Mouse (Mus musculus): Measurements from ENCODE around the gene Pga5. TPM values are rescaled to one million over a fixed set of nuclear protein-coding genes. Genes with fewer than 3 reads are reported as not detected.
A peak's percentile ranks its signal among the peaks of the same experiment; 100 is the strongest.

Gene Pga5
- polyA plus RNA-seq, 1 experiment from 2014 or later = not detected

DNA sequence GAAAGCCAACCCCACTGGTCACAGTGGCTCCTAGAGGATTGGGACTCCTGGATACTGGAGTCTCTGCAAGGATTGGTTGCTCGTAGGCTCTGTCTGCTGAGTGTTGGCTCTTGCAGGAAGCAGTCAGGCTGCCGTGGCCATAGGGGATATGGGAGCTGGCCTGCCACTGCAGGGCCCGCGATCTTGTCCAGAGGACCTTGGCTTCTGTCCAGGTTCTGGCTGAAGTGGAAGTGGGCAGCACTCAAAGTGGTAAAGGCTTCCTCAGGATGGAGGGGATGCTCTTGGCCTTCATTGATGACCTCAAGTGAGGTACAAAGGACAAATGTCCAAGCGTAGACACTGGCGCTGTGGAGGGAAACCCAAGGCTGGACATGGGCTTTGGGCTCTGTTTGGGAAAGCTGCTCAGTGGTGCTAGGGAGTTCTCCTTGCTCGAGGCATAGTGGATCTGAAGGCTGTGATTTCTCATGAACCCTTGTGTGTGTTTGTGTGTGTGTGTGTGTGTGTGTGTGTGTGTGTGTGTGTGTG, 40.4 kb upstream of the Pga5 start:
- 83% methylated on average over 7 of the region's 7 CpGs for WGBS
- Histone ChIP-seq H3K4me1 (ENCODE audit: control insufficient read depth, insufficient read depth, low read length) (no peaks in the 10 kb centered on the region; the same call in 1 of the 2 replicates), H3K4me3 (ENCODE audit: low read depth, low read length) (no peak overlapping the region), H3K27ac (replicated peaks; ENCODE audit: low read depth, low read length) (no peak overlapping the region), H3K27me3 (ENCODE audit: control insufficient read depth, insufficient read depth, low read length) (no peaks in the 10 kb centered on the region), H3K9ac (replicated peaks; ENCODE audit: low read length) (no peak overlapping the region), H3K9me3 (replicated peaks; ENCODE audit: control insufficient read depth, low read length) (no peaks in the 10 kb centered on the region), H3K4me2 (ENCODE audit: low read depth, low read length) (no peak overlapping the region), H3K36me3 (replicated peaks; ENCODE audit: control insufficient read depth, insufficient read depth, low read depth, low read length) (no peaks in the 10 kb centered on the region; the same call in 1 of the 2 replicates)
- ATAC-seq (replicated peaks; ENCODE audit: insufficient number of reproducible peaks, low FRiP score, low TSS enrichment, low read depth) = no peak
- no peak for DNase-seq (ENCODE audit: low spot score)

DNA sequence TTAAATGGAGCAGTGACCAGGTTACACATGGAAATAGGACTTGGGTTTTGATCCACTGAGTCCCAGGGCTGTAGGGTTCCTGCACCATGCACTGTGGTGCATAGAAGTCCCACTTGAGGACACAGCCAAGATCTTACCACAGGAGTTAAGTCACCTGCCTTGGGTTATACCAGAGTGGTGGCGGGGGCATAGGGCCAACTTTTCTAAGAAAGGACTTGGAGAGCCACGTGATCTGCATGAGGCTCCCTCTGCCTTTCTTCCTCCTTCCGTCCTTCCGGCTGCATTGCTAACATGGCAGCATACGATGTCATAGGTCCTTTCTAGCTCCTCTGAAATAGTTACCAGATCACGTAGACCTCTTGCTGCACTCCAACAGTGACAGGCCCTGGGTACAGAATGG, 37.6 kb upstream of the Pga5 start:
- no peaks in the 10 kb centered on the region for H3K9me3 ChIP-seq (replicated peaks; ENCODE audit: control insufficient read depth, low read length)

DNA sequence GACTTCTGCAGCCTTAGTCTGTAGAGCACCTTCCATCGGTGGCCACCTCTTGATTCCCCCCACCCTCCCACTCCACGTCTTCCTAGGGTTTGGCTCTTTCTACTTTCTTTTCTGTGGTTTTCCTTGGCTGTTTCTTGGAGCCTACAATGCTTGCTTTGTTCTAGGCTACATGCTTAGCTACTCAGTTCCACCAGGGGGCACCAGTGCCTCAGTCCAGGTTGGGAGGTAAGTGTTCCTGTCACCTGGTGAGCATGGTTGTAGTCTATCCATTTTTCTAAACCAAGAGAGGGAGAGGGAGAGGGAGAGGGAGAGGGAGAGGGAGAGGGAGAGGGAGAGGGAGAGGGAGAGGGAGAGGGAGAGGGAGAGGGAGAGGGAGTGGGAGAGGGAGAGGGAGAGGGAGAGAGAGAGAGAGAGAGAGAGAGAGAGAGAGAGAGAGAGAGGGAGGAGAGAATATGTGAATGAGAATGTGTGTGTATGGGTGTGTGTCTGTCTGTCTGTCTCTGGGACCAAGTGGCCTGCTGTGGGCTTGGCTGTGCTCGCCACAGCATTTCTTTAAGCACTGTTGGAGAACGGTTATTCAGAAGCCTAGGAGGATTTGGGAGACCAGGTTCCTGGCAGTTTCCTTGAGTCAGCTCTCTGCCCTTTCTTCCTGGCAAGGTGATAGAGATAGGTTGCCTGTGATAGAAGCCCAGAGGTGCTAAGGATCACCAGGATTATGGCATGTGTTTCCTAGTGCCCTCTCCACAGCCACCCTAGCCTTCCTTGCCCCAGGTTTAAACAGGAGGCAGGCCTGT, 37.0 kb upstream of the Pga5 start:
- Histone ChIP-seq H3K27ac (replicated peaks; ENCODE audit: low read depth, low read length) (no peak overlapping the region), H3K9me3 (replicated peaks; ENCODE audit: control insufficient read depth, low read length) (no peaks in the 10 kb centered on the region), H3K4me1 (ENCODE audit: control insufficient read depth, insufficient read depth, low read length) (no peaks in the 10 kb centered on the region; the same call in 1 of the 2 replicates), H3K27me3 (ENCODE audit: control insufficient read depth, insufficient read depth, low read length) (no peaks in the 10 kb centered on the region), H3K36me3 (replicated peaks; ENCODE audit: control insufficient read depth, insufficient read depth, low read depth, low read length) (peaks cover 4% of the 10 kb centered on the region), H3K9ac (replicated peaks; ENCODE audit: low read length) (no peak overlapping the region), H3K4me2 (ENCODE audit: low read depth, low read length) (no peak overlapping the region), H3K4me3 (ENCODE audit: low read depth, low read length) (no peak overlapping the region)
- no peak for ATAC-seq (replicated peaks; ENCODE audit: insufficient number of reproducible peaks, low FRiP score, low TSS enrichment, low read depth)
- WGBS = 37% methylated on average over 4 of the region's 4 CpGs
- DNase-seq (ENCODE audit: low spot score) = peak; percentile 84

More for the DNA sequence above, 37.6 kb upstream of the Pga5 start:
- H3K4me3 ChIP-seq (ENCODE audit: low read depth, low read length) = no peak overlapping the region
- 85% methylated on average over 6 of the region's 6 CpGs for WGBS
- H3K36me3 ChIP-seq (replicated peaks; ENCODE audit: control insufficient read depth, insufficient read depth, low read depth, low read length) = peaks cover 4% of the 10 kb centered on the region
- DNase-seq (ENCODE audit: low spot score) = no peak
- no peak overlapping the region for H3K9ac ChIP-seq (replicated peaks; ENCODE audit: low read length)
- no peak for ATAC-seq (replicated peaks; ENCODE audit: insufficient number of reproducible peaks, low FRiP score, low TSS enrichment, low read depth)
- H3K27me3 ChIP-seq (ENCODE audit: control insufficient read depth, insufficient read depth, low read length) = no peaks in the 10 kb centered on the region
- H3K4me2 ChIP-seq (ENCODE audit: low read depth, low read length) = no peak overlapping the region
- H3K27ac ChIP-seq (replicated peaks; ENCODE audit: low read depth, low read length) = no peak overlapping the region
- H3K4me1 ChIP-seq (ENCODE audit: control insufficient read depth, insufficient read depth, low read length) = no peaks in the 10 kb centered on the region; the same call in 1 of the 2 replicates

DNA sequence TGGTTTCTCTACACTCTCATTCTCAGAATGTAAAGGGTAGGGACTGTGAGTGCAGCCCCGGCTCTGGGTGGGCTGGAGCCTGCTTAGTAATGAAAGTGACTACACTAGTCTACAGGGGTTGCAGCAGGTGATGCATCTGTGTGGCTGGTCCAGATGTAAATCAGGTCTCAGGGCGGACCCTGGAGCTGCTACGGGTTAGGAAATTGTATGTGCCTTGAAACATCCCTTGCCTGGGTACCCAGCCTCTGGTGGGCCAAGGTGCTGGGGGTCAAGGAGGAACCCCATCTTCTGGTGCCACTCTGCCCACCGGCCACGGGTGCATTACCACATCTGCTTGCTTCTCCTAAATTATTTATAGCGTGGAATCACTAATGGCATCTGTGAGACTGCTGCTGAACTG, 36.3 kb upstream of the Pga5 start:
- no peaks in the 10 kb centered on the region for H3K27me3 ChIP-seq (ENCODE audit: control insufficient read depth, insufficient read depth, low read length)
- H3K27ac ChIP-seq (replicated peaks; ENCODE audit: low read depth, low read length) = no peak overlapping the region
- H3K9ac ChIP-seq (replicated peaks; ENCODE audit: low read length) = no peak overlapping the region
- 79% methylated on average over 6 of the region's 6 CpGs for WGBS
- DNase-seq (ENCODE audit: low spot score) (no peak), ATAC-seq (replicated peaks; ENCODE audit: insufficient number of reproducible peaks, low FRiP score, low TSS enrichment, low read depth) (no peak)
- H3K4me1 ChIP-seq (ENCODE audit: control insufficient read depth, insufficient read depth, low read length) = no peaks in the 10 kb centered on the region
- H3K4me2 ChIP-seq (ENCODE audit: low read depth, low read length) = no peak overlapping the region
- H3K4me3 ChIP-seq (ENCODE audit: low read depth, low read length) = no peak overlapping the region
- H3K9me3 ChIP-seq (replicated peaks; ENCODE audit: control insufficient read depth, low read length) = no peaks in the 10 kb centered on the region
- peaks cover 4% of the 10 kb centered on the region for H3K36me3 ChIP-seq (replicated peaks; ENCODE audit: control insufficient read depth, insufficient read depth, low read depth, low read length)

DNA sequence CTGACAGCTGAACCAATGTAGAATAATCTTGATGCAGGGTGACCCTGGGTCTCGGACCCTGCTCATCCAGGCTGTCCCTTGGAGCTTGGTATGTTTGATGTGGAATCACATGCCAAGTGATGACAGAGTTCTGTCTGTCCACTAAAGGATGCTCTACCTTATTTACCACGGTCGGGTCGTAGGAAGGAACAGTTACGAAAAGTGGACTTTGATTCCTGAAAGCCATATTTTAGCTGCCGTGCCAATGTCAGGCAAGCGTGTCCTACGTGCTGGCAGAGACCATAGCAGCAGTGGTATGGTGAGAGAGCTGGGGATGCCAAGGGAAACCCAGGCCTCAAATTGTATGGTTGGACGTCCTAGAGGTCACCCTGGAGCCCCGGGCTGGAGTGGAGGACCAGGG, 35.7 kb upstream of the Pga5 start:
- ATAC-seq (replicated peaks; ENCODE audit: insufficient number of reproducible peaks, low FRiP score, low TSS enrichment, low read depth) (no peak), DNase-seq (ENCODE audit: low spot score) (no peak)
- Histone ChIP-seq H3K27me3 (ENCODE audit: control insufficient read depth, insufficient read depth, low read length) (no peaks in the 10 kb centered on the region), H3K4me2 (ENCODE audit: low read depth, low read length) (no peak overlapping the region), H3K27ac (replicated peaks; ENCODE audit: low read depth, low read length) (no peak overlapping the region), H3K4me1 (ENCODE audit: control insufficient read depth, insufficient read depth, low read length) (no peaks in the 10 kb centered on the region), H3K36me3 (replicated peaks; ENCODE audit: control insufficient read depth, insufficient read depth, low read depth, low read length) (peaks cover 4% of the 10 kb centered on the region), H3K4me3 (ENCODE audit: low read depth, low read length) (no peak overlapping the region), H3K9me3 (replicated peaks; ENCODE audit: control insufficient read depth, low read length) (no peaks in the 10 kb centered on the region), H3K9ac (replicated peaks; ENCODE audit: low read length) (no peak overlapping the region)
- WGBS = 93% methylated on average over 10 of the region's 10 CpGs

DNA sequence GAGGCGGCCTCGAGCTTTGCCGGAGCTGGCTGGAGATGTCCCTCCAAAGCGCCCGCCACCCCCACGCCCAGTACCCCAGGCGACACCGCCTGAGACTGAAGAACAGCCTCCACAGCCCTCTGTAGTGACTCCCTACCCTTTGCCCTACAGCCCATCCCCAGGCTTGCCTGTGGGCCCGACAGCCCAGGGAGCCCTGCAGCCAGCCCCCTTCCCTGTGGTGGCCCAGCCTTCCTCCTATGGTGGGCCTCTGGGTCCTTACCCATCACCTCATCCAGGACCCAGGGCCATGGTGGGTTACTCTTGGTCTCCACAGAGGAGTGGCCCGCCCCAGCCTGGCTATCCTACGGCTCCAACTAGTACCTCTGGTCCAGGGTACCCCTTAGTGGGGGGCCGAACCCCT, 34.8 kb upstream of the Pga5 start:
- Histone ChIP-seq H3K36me3 (replicated peaks; ENCODE audit: control insufficient read depth, insufficient read depth, low read depth, low read length) (peaks cover 4% of the 10 kb centered on the region), H3K27ac (replicated peaks; ENCODE audit: low read depth, low read length) (no peak overlapping the region), H3K4me1 (ENCODE audit: control insufficient read depth, insufficient read depth, low read length) (no peaks in the 10 kb centered on the region), H3K4me2 (ENCODE audit: low read depth, low read length) (no peak overlapping the region), H3K9me3 (replicated peaks; ENCODE audit: control insufficient read depth, low read length) (no peaks in the 10 kb centered on the region), H3K4me3 (ENCODE audit: low read depth, low read length) (no peak overlapping the region), H3K27me3 (ENCODE audit: control insufficient read depth, insufficient read depth, low read length) (no peaks in the 10 kb centered on the region), H3K9ac (replicated peaks; ENCODE audit: low read length) (no peak overlapping the region)
- ATAC-seq (replicated peaks; ENCODE audit: insufficient number of reproducible peaks, low FRiP score, low TSS enrichment, low read depth) (0 out of 2 replicates have a peak, but pooled peaks have one; percentile 8), DNase-seq (ENCODE audit: low spot score) (no peak)
- 96% methylated on average over 12 of the region's 12 CpGs for WGBS

DNA sequence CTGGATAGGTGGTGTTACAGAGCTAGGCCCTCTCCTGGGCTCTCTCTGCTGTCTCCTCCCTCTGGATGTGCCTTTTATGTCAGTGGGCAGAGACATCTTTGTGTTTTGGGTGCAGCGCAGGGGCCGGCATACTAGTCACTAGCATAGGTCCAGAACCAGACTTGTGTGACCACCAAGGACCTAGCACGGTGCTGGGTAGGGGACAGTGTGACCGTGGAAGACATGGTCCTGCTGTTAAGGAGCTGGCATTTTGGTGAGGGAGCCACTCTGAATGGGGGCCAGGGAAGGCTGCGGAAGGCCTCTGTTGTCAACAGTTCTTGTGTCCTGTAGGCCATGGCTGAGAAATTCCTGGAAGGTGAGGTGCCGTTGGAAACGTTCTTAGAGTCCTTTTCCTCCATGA, 34.3 kb upstream of the Pga5 start:
- no peaks in the 10 kb centered on the region for H3K4me1 ChIP-seq (ENCODE audit: control insufficient read depth, insufficient read depth, low read length)
- ATAC-seq (replicated peaks; ENCODE audit: insufficient number of reproducible peaks, low FRiP score, low TSS enrichment, low read depth) = no peak
- no peak for DNase-seq (ENCODE audit: low spot score)
- no peak overlapping the region for H3K4me2 ChIP-seq (ENCODE audit: low read depth, low read length)
- H3K9ac ChIP-seq (replicated peaks; ENCODE audit: low read length) = no peak overlapping the region
- no peak overlapping the region for H3K27ac ChIP-seq (replicated peaks; ENCODE audit: low read depth, low read length)
- H3K36me3 ChIP-seq (replicated peaks; ENCODE audit: control insufficient read depth, insufficient read depth, low read depth, low read length) = peaks cover 4% of the 10 kb centered on the region
- H3K4me3 ChIP-seq (ENCODE audit: low read depth, low read length) = no peak overlapping the region
- WGBS = 92% methylated on average over 7 of the region's 7 CpGs
- no peaks in the 10 kb centered on the region for H3K27me3 ChIP-seq (ENCODE audit: control insufficient read depth, insufficient read depth, low read length)
- H3K9me3 ChIP-seq (replicated peaks; ENCODE audit: control insufficient read depth, low read length) = no peaks in the 10 kb centered on the region

DNA sequence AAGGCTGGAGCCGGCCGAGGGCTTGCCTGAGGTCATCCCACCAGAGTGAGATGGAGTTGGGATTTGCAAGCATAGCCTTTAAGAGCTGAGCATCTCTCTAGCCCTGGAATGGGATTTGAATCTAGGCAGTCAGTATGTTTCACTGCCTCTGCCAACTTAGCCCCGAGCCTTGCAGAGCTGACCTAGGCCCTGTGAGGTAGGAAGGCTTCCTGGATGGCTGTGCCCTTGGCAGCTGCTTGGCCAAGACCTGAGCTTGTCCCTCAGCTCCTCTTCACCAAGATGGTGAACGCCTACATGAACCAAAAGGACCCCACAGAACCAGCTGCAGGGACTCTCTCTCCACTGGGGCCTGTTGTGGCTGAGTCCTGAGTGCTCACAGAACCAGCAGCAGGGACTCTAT, 32.9 kb upstream of the Pga5 start:
- no peaks in the 10 kb centered on the region for H3K9me3 ChIP-seq (replicated peaks; ENCODE audit: control insufficient read depth, low read length)
- H3K27ac ChIP-seq (replicated peaks; ENCODE audit: low read depth, low read length) = no peak overlapping the region
- H3K27me3 ChIP-seq (ENCODE audit: control insufficient read depth, insufficient read depth, low read length) = no peaks in the 10 kb centered on the region
- WGBS = 82% methylated on average over 4 of the region's 4 CpGs
- H3K36me3 ChIP-seq (replicated peaks; ENCODE audit: control insufficient read depth, insufficient read depth, low read depth, low read length) = peaks cover 4% of the 10 kb centered on the region
- H3K4me1 ChIP-seq (ENCODE audit: control insufficient read depth, insufficient read depth, low read length) = no peaks in the 10 kb centered on the region
- no peak for DNase-seq (ENCODE audit: low spot score)
- H3K9ac ChIP-seq (replicated peaks; ENCODE audit: low read length) = no peak overlapping the region
- H3K4me3 ChIP-seq (ENCODE audit: low read depth, low read length) = no peak overlapping the region
- no peak for ATAC-seq (replicated peaks; ENCODE audit: insufficient number of reproducible peaks, low FRiP score, low TSS enrichment, low read depth)
- H3K4me2 ChIP-seq (ENCODE audit: low read depth, low read length) = no peak overlapping the region
